Mouse (Mus musculus) myocyte (in vitro differentiated cells): ENCODE measurements around the gene Trmt2a. TPM values are rescaled to one million over a fixed set of nuclear protein-coding genes. Genes with fewer than 3 reads are reported as not detected.

Source experiments
- H3K27me3 ChIP-seq: one replicate; pipeline ENCODE4 v1.6.1; 2011; ENCODE audit not compliant: control insufficient read depth, insufficient read depth, insufficient read length
- H3K36me3 ChIP-seq: one replicate; pipeline ENCODE4 v1.6.1; 2011; ENCODE audit not compliant: control insufficient read depth, insufficient read depth
- H3K4me2 ChIP-seq: one replicate; pipeline ENCODE4 v1.6.1; 2011; ENCODE audit warnings: low read depth, control low read depth
- H3K4me3 ChIP-seq: one replicate; pipeline ENCODE4 v1.5.1; 2011; ENCODE audit warnings: mild to moderate bottlenecking, control low read depth, moderate library complexity
- H3K79me2 ChIP-seq: one replicate; pipeline ENCODE4 v1.6.1; 2011; ENCODE audit not compliant: control insufficient read depth, insufficient read depth
- H3ac ChIP-seq: one replicate; pipeline ENCODE4 v1.6.1; 2011; ENCODE audit not compliant: control insufficient read depth, insufficient read length
- CEBPB ChIP-seq: IDR thresholded peaks from 2 replicates; pipeline ENCODE4 v1.6.1; 2011; ENCODE audit warnings: mild to moderate bottlenecking, moderate library complexity; ENCODE audit not compliant: poor library complexity, insufficient read depth, severe bottlenecking
- E2F4 ChIP-seq: IDR thresholded peaks from one replicate; pipeline ENCODE4 v1.6.1; 2011; ENCODE audit warnings: mild to moderate bottlenecking, control low read depth, moderate library complexity; ENCODE audit not compliant: insufficient read depth
- MAX ChIP-seq: IDR thresholded peaks from one replicate; pipeline ENCODE4 v1.6.1; 2011; ENCODE audit warnings: low read depth, mild to moderate bottlenecking, control low read depth
- MYOD1 ChIP-seq, 3 experiments: IDR thresholded peaks; one replicate each; pipeline ENCODE4 v1.6.1; 2011; ENCODE audit warnings: control low read depth in 2 of 3, low read depth in 2 of 3, mild to moderate bottlenecking in 2 of 3, moderate library complexity in 1 of 3; ENCODE audit not compliant: insufficient read length in 2 of 3, control insufficient read depth in 1 of 3
- MYOG ChIP-seq, 3 experiments: IDR thresholded peaks; one replicate each; pipeline ENCODE4 v1.6.1; 2011; ENCODE audit warnings: control low read depth in 2 of 3, low read depth in 2 of 3, mild to moderate bottlenecking in 2 of 3; ENCODE audit not compliant: insufficient read length in 2 of 3, control insufficient read depth in 1 of 3, insufficient read depth in 1 of 3
- POLR2A ChIP-seq: IDR thresholded peaks from one replicate; pipeline ENCODE4 v1.6.1; 2011; ENCODE audit warnings: low read depth, mild to moderate bottlenecking, control low read depth, moderate library complexity; ENCODE audit not compliant: insufficient read length
- POLR2AphosphoS2 ChIP-seq: IDR thresholded peaks from one replicate; pipeline ENCODE4 v1.6.1; 2011; ENCODE audit warnings: low read depth, control low read depth; ENCODE audit not compliant: insufficient read length
- REST ChIP-seq: IDR thresholded peaks from one replicate; pipeline ENCODE4 v1.6.1; 2011; ENCODE audit warnings: mild to moderate bottlenecking, control low read depth, moderate library complexity; ENCODE audit not compliant: insufficient read depth, insufficient read length
- SRF ChIP-seq: IDR thresholded peaks from one replicate; pipeline ENCODE4 v1.6.1; 2011; ENCODE audit warnings: low read depth; ENCODE audit not compliant: control insufficient read depth, insufficient read length
- TCF12 ChIP-seq: IDR thresholded peaks from one replicate; pipeline ENCODE4 v1.6.1; 2011; ENCODE audit warnings: mild to moderate bottlenecking, control low read depth; ENCODE audit not compliant: poor library complexity, insufficient read depth, severe bottlenecking
- TCF3 ChIP-seq: IDR thresholded peaks from one replicate; pipeline ENCODE4 v1.6.1; 2011; ENCODE audit warnings: low read depth, control low read depth; ENCODE audit not compliant: insufficient read length
- USF1 ChIP-seq: IDR thresholded peaks from one replicate; pipeline ENCODE4 v1.6.1; 2011; ENCODE audit warnings: low read depth, mild to moderate bottlenecking, control low read depth, moderate library complexity
- polyA plus RNA-seq: library from polyadenylated mRNA; unstranded; fragments of >200 nt; fragmentation: generic; extraction: Trizol; gene quantifications from one replicate; pipeline ENCODE4 v1.2.1, GENCODE M21; 2012; ENCODE audit warnings: missing spikeins

The Trmt2a gene
- polyA plus RNA-seq, 1 experiment: 47.8 TPM

DNA sequence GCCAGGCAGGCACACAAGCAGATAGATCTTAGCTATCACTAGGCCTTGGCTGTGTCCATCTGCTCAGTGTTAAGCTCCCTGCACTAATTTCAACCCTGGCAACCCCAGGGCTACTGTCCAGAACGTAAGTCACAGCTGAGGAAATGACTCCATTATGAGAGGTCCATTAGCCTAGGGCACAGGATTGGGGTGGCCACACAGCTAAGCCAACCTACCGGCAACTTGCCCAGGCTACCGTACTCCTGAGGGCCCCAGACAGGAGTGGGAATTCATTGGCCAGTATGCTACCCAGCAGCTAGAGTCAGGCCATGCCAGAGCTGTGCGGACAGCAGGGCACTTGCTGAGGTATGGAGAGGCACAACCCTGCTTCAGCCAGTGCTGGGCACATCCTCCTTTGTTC, 19.6 kb upstream of the Trmt2a start:
- H3ac ChIP-seq: no peak overlapping the region
- no peaks in the 10 kb centered on the region for H3K27me3 ChIP-seq
- TF ChIP-seq REST (no peak), E2F4 (no peak), POLR2A (no peak), TCF12 (no peak), POLR2AphosphoS2 (no peak), USF1 (no peak), CEBPB (no peak), TCF3 (no peak), MAX (no peak), MYOD1 (IDR thresholded peaks at IDR 0.05; ENCODE audit: control insufficient read depth in 1 of 3, insufficient read length in 2 of 3, low read depth in 2 of 3) (no peak), MYOG (IDR thresholded peaks at IDR 0.05; ENCODE audit: control insufficient read depth in 1 of 3, insufficient read depth in 1 of 3, insufficient read length in 2 of 3, low read depth in 2 of 3) (no peak), SRF (no peak)
- H3K4me3 ChIP-seq: no peak overlapping the region
- peaks cover 5% of the 10 kb centered on the region for H3K36me3 ChIP-seq
- peak overlapping the region; percentile 46 for H3K4me2 ChIP-seq
- H3K79me2 ChIP-seq: peaks cover 46% of the 10 kb centered on the region

DNA sequence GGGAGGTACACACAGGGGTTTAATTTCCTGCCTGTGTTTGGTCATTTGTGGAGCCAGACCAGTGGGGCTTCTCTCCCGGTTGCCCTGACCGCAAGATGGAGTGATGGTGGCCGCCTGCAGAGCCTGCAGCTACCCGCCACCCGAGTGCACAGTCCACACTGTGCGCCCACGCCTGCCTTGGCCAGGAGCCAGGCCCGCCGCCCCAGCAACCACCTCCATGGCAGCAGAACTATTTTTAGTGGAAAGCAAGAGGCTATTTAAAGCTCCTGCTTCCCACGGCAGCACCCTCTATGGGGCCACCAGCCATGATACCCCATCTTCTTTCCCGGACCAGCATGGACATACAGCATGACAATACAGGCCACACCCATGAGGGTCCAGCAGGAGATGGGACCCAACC, 18.9 kb upstream of the Trmt2a start:
- peaks cover 53% of the 10 kb centered on the region for H3K79me2 ChIP-seq
- peaks cover 5% of the 10 kb centered on the region for H3K36me3 ChIP-seq
- peak overlapping the region; percentile 66 for H3K4me2 ChIP-seq
- no peak overlapping the region for H3K4me3 ChIP-seq
- H3K27me3 ChIP-seq: no peaks in the 10 kb centered on the region
- TF ChIP-seq MYOG (IDR thresholded peaks at IDR 0.05; ENCODE audit: control insufficient read depth in 1 of 3, insufficient read depth in 1 of 3, insufficient read length in 2 of 3, low read depth in 2 of 3): no peak
- no peak for TF ChIP-seq USF1
- TF ChIP-seq REST: no peak
- TF ChIP-seq MAX: no peak
- TF ChIP-seq MYOD1 (IDR thresholded peaks at IDR 0.05; ENCODE audit: control insufficient read depth in 1 of 3, insufficient read length in 2 of 3, low read depth in 2 of 3): peak in 1 of 3 experiments; percentile 35
- TF ChIP-seq POLR2A: no peak
- H3ac ChIP-seq: no peak overlapping the region

DNA sequence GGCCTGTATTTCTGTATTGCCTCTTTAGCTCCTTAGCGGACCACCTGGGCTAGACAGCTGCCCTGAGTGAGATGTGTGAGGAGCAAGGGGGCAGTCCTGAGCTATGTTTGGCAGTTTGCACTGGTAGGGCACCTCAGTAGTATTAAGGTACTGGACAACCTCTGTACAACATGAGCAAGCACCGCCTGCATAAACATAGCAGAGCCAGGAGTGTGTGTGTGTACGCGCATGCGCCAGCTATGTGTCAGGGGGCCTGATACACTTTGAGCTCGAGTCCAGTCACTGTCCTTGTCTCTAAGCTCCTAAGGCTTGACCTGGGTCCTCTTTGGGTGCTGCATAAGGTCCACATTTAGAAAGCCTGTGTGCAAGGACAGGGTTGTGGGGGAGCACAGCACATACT, 17.9 kb upstream of the Trmt2a start:
- H3K27me3 ChIP-seq: no peaks in the 10 kb centered on the region
- H3K4me2 ChIP-seq: peak overlapping the region; percentile 66
- no peak overlapping the region for H3K4me3 ChIP-seq
- no peak for TF ChIP-seq CEBPB
- TF ChIP-seq MYOG (IDR thresholded peaks at IDR 0.05; ENCODE audit: control insufficient read depth in 1 of 3, insufficient read depth in 1 of 3, insufficient read length in 2 of 3, low read depth in 2 of 3): no peak
- TF ChIP-seq USF1: no peak
- peaks cover 5% of the 10 kb centered on the region for H3K36me3 ChIP-seq
- H3K79me2 ChIP-seq: peaks cover 53% of the 10 kb centered on the region
- H3ac ChIP-seq: no peak overlapping the region

DNA sequence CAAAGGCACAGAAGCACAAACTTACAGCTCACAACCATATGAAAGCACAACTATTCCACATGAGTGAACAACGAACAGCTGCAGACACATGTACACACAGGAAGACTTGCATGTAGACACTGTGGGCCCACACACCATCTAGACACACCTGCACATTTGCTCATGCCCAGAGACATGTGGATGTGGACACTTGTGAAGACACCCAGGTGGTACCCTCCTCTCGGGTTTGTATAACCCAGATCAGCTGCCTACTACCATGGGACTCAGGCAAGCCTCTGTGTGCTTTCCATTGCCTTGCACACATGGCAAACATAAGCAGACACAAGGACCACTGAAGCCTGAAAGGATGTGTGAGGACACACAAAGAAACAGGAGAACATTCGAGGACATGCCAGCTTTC, 17.4 kb upstream of the Trmt2a start:
- Histone ChIP-seq H3K36me3 (peaks cover 2% of the 10 kb centered on the region), H3K4me2 (no peak overlapping the region), H3ac (no peak overlapping the region), H3K4me3 (no peak overlapping the region), H3K27me3 (no peaks in the 10 kb centered on the region), H3K79me2 (peaks cover 53% of the 10 kb centered on the region)
- TF ChIP-seq POLR2A: no peak
- TF ChIP-seq MAX: no peak
- TF ChIP-seq TCF3: no peak
- TF ChIP-seq TCF12: no peak
- no peak for TF ChIP-seq CEBPB
- TF ChIP-seq E2F4: no peak
- no peak for TF ChIP-seq POLR2AphosphoS2
- TF ChIP-seq USF1: no peak
- TF ChIP-seq SRF: no peak
- no peak for TF ChIP-seq MYOG (IDR thresholded peaks at IDR 0.05; ENCODE audit: control insufficient read depth in 1 of 3, insufficient read depth in 1 of 3, insufficient read length in 2 of 3, low read depth in 2 of 3)
- TF ChIP-seq REST: no peak
- no peak for TF ChIP-seq MYOD1 (IDR thresholded peaks at IDR 0.05; ENCODE audit: control insufficient read depth in 1 of 3, insufficient read length in 2 of 3, low read depth in 2 of 3)

DNA sequence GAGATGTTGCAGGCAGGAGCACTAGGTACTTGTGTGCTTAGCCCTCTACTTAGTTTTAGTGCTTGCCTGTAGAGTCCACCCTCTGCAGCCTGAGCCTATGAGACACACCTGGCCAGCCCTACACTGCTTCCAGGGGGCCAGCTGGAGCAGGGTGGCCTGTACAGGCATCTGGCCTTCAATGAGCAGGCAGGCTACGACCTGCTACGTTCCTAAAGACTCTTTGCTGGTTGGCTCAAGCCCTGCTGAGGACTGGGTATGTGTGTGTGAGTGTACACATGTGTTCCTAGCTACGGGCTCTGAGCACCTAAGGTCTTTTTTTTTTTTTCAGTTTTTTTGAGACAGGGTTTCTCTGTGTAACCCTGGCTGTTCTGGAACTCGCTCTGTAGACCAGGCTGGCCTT, 17.0 kb upstream of the Trmt2a start:
- TF ChIP-seq USF1 (no peak), REST (no peak), MYOD1 (IDR thresholded peaks at IDR 0.05; ENCODE audit: control insufficient read depth in 1 of 3, insufficient read length in 2 of 3, low read depth in 2 of 3) (no peak), MAX (no peak), MYOG (IDR thresholded peaks at IDR 0.05; ENCODE audit: control insufficient read depth in 1 of 3, insufficient read depth in 1 of 3, insufficient read length in 2 of 3, low read depth in 2 of 3) (no peak), POLR2AphosphoS2 (no peak), SRF (no peak), TCF3 (no peak), CEBPB (no peak), POLR2A (no peak), TCF12 (no peak), E2F4 (no peak)
- H3K27me3 ChIP-seq: no peaks in the 10 kb centered on the region
- no peak overlapping the region for H3ac ChIP-seq
- no peak overlapping the region for H3K4me3 ChIP-seq
- H3K79me2 ChIP-seq: peaks cover 53% of the 10 kb centered on the region
- H3K36me3 ChIP-seq: no peaks in the 10 kb centered on the region
- no peak overlapping the region for H3K4me2 ChIP-seq
